Mouse (Mus musculus) cerebellum, adult 8-10 months (tissue): ENCODE measurements around the gene B130006D01Rik.

Experiments used
- DNase-seq: peaks from one replicate; pipeline ENCODE4 v3.0.0; 2022

Gene B130006D01Rik

DNA sequence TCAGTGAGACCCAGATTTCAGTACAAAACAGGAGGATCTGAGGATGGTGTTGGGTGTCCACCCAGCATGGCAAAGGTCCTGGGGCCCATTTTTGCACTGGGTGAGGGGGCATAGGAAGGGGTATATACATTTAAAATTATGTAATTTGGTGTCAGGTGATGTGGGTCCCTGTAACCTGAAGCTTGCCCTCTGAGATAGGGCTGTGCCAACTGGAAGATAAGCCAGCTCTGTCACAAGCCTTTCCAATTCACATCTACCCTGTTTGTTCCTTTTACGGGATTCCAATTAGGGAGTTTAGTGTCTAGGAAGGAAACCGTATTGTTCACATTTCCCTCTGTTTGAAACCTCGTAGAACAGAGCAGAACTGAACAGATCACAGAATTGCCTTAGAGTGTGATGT, 49.9 kb downstream of the B130006D01Rik start:
- no peak for DNase-seq
